Mouse (Mus musculus) E14TG2a.4 (cell line): ENCODE data around the gene Scgb3a1.

ENCODE experiments used
- H3K27me3 ChIP-seq: 2 replicates; pipeline ENCODE4 v1.6.1; 2014; ENCODE audit warnings: low read length, control low read depth; ENCODE audit not compliant: insufficient read depth
- H3K36me3 ChIP-seq: 2 replicates; pipeline ENCODE4 v1.6.1; 2014; ENCODE audit warnings: low read length, control low read depth; ENCODE audit not compliant: insufficient read depth
- H3K4me1 ChIP-seq: replicated peaks from 2 replicates; pipeline ENCODE4 v1.6.1; 2014; ENCODE audit warnings: low read depth, low read length, control low read depth
- H3K4me3 ChIP-seq: replicated peaks from 2 replicates; pipeline ENCODE4 v1.5.1; 2014; ENCODE audit warnings: mild to moderate bottlenecking, low read length
- H3K9me3 ChIP-seq: 2 replicates; pipeline ENCODE4 v1.6.1; 2014; ENCODE audit warnings: low read length, control low read depth
- CTCF ChIP-seq: conservative IDR thresholded peaks from 2 replicates; pipeline ENCODE4 v1.5.1; 2014; ENCODE audit warnings: low read length
- NANOG ChIP-seq: IDR thresholded peaks from 2 replicates; pipeline ENCODE4 v1.6.1; 2014; ENCODE audit warnings: borderline replicate concordance, low read length, mixed read lengths
- POU5F1 ChIP-seq: IDR thresholded peaks from 2 replicates; pipeline ENCODE4 v1.6.1; 2014; ENCODE audit warnings: low read length, borderline replicate concordance

Scgb3a1 gene

GRCm38 (mm10) chr11:49653079-49653408, 10.4 kb upstream of the Scgb3a1 start:
- Histone ChIP-seq H3K9me3 (peaks cover 23% of the 10 kb centered on the region), H3K36me3 (no peaks in the 10 kb centered on the region), H3K4me3 (0 out of 2 replicates have a peak overlapping the region, but pooled peaks have one; percentile 13), H3K27me3 (no peaks in the 10 kb centered on the region; the same call in 1 of the 2 replicates), H3K4me1 (peaks cover 55% of the 10 kb centered on the region)
- no peak for TF ChIP-seq CTCF
- no peak for TF ChIP-seq POU5F1
- TF ChIP-seq NANOG, result no peak

- Histone ChIP-seq H3K36me3 (no peaks in the 10 kb centered on the region), H3K27me3 (no peaks in the 10 kb centered on the region; the same call in 1 of the 2 replicates), H3K4me1 (peaks cover 69% of the 10 kb centered on the region), H3K4me3 (no peak overlapping the region), H3K9me3 (peaks cover 23% of the 10 kb centered on the region)
- no peak for TF ChIP-seq POU5F1
- TF ChIP-seq NANOG, result no peak
- no peak for TF ChIP-seq CTCF
Measured at GRCm38 (mm10) chr11:49654651-49655050, 8.8 kb upstream of the Scgb3a1 start.

GRCm38 (mm10) chr11:49655501-49655900, 7.9 kb upstream of the Scgb3a1 start:
- Histone ChIP-seq H3K27me3 (no peaks in the 10 kb centered on the region; the same call in 1 of the 2 replicates), H3K4me1 (peaks cover 71% of the 10 kb centered on the region), H3K9me3 (peaks cover 23% of the 10 kb centered on the region), H3K36me3 (no peaks in the 10 kb centered on the region), H3K4me3 (no peak overlapping the region)
- TF ChIP-seq NANOG (no peak), POU5F1 (no peak), CTCF (no peak)

GRCm38 (mm10) chr11:49658065-49658464, 5.3 kb upstream of the Scgb3a1 start:
- Histone ChIP-seq H3K27me3 (no peaks in the 10 kb centered on the region; the same call in 1 of the 2 replicates), H3K4me1 (peaks cover 64% of the 10 kb centered on the region), H3K9me3 (peaks cover 23% of the 10 kb centered on the region), H3K4me3 (no peak overlapping the region; the same call in 1 of the 2 replicates), H3K36me3 (no peaks in the 10 kb centered on the region)
- TF ChIP-seq POU5F1 (no peak), CTCF (no peak), NANOG (no peak)

GRCm38 (mm10) chr11:49658791-49659469, 4.5 kb upstream of the Scgb3a1 start:
- Histone ChIP-seq H3K9me3 (peaks cover 16% of the 10 kb centered on the region), H3K27me3 (no peaks in the 10 kb centered on the region; the same call in 1 of the 2 replicates), H3K4me1 (peaks cover 68% of the 10 kb centered on the region), H3K4me3 (peak overlapping the region; percentile 69), H3K36me3 (peaks cover under 1% of the 10 kb centered on the region)
- TF ChIP-seq POU5F1 (no peak), CTCF (no peak), NANOG (peak; percentile 97)

- Histone ChIP-seq H3K4me1 (peaks cover 73% of the 10 kb centered on the region), H3K36me3 (peaks cover 6% of the 10 kb centered on the region), H3K9me3 (peaks cover 11% of the 10 kb centered on the region), H3K4me3 (peak overlapping the region; percentile 69), H3K27me3 (no peaks in the 10 kb centered on the region; the same call in 1 of the 2 replicates)
- TF ChIP-seq NANOG (no peak), POU5F1 (no peak), CTCF (no peak)
Measured at GRCm38 (mm10) chr11:49659470-49659799, 4.0 kb upstream of the Scgb3a1 start.

- H3K4me1 ChIP-seq, result peaks cover 76% of the 10 kb centered on the region
- no peak for TF ChIP-seq CTCF
- TF ChIP-seq NANOG, result no peak
- TF ChIP-seq POU5F1, result no peak
- peaks cover 9% of the 10 kb centered on the region for H3K36me3 ChIP-seq
- H3K4me3 ChIP-seq, result no peak overlapping the region
- no peaks in the 10 kb centered on the region for H3K9me3 ChIP-seq
- H3K27me3 ChIP-seq, result no peaks in the 10 kb centered on the region
Measured at GRCm38 (mm10) chr11:49662292-49662780, 1.1 kb upstream of the Scgb3a1 start.

- peaks cover 25% of the 10 kb centered on the region for H3K36me3 ChIP-seq
- no peaks in the 10 kb centered on the region for H3K27me3 ChIP-seq
- TF ChIP-seq NANOG (no peak), CTCF (no peak), POU5F1 (no peak)
- H3K4me1 ChIP-seq, result peaks cover 64% of the 10 kb centered on the region
- H3K9me3 ChIP-seq, result no peaks in the 10 kb centered on the region
- H3K4me3 ChIP-seq, result no peak overlapping the region
Measured at GRCm38 (mm10) chr11:49664262-49665140, 1.1 kb downstream of the Scgb3a1 start.
